Mouse (Mus musculus) cerebellum, adult 2 months (tissue): ENCODE data around the gene Cxcl9.

ENCODE experiments used
- CTCF ChIP-seq: fragments of 200-500 bp; IDR thresholded peaks from 2 replicates; pipeline ENCODE4 v1.5.1; 2011; ENCODE audit warnings: low read depth, mild to moderate bottlenecking, control low read depth, low read length, moderate library complexity, borderline replicate concordance; ENCODE audit not compliant: insufficient read depth
- POLR2A ChIP-seq: fragments of 200-500 bp; IDR thresholded peaks from 2 replicates; pipeline ENCODE4 v1.6.1; 2011; ENCODE audit warnings: low read length, control low read depth, borderline replicate concordance; ENCODE audit not compliant: insufficient read depth

DNA sequence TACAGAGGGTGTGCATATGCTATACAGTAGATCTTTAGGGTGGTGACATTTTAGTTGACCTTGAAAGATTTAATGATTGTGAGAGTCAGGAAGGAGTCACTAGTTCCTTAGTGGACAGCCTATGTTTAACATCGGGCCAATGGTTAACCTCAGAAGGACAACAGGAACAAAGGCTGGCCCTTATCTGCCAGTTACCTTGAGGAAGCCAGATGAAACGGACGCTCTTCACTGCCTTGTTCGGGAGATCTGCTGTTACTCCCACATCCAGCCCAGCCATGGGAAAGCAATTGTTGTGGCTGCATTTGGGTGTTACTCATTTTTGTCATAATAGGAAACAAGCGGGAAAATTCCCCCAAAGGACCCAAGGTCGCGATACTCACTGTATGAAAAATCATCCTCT is 14.1 kb downstream of the Cxcl9 start:
- no peak for TF ChIP-seq CTCF
- no peak for TF ChIP-seq POLR2A
